Mouse (Mus musculus): ENCODE data around the gene Fgd3. TPM values are rescaled to one million over a fixed set of nuclear protein-coding genes. Genes with fewer than 3 reads are reported as not detected.

Fgd3 gene
- total and polyA plus RNA-seq, 3 experiments, result 8.7 to 16.1 (median 14.5) TPM

DNA sequence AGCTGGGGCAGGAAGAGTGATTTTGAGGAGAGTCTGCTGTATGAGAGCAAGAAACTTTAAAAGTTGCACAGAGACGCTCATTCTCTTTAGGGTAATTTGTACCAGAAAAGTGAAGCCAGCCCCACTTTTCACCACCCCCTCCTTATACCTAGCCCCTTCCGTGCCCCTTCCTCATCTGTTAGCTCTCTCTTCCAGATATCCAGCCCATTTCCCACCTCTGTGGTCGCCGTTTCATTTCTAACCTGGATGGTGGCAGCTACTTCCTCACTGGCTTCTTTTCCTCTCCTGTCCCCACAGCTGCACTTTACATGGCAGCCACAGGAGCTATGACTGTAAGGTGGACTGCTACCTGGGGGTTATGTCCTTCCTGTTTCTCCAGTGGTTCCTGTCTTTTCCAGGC is 100.7 kb downstream of the Fgd3 start:
- peaks cover 27% of the 10 kb centered on the region for H3K27me3 ChIP-seq (replicated peaks)
- no peak overlapping the region for H3K27ac ChIP-seq (ENCODE audit: insufficient read depth, low read depth)
- H3K4me2 ChIP-seq (ENCODE audit: insufficient read depth, low read depth, poor library complexity, severe bottlenecking), result no peak overlapping the region
- no peaks in the 10 kb centered on the region for H3K79me2 ChIP-seq (replicated peaks; ENCODE audit: control insufficient read depth, extremely low read depth, insufficient read depth, poor library complexity, severe bottlenecking)
- no peak overlapping the region for H3K4me3 ChIP-seq (replicated peaks in 1 of 3; ENCODE audit: low read depth in 2 of 3, low read length in 2 of 3, poor library complexity in 1 of 3)
- peaks cover 2 to 25% of the 10 kb centered on the region in 2 experiments; a peak in 3 of 4 replicates for H3K4me1 ChIP-seq (ENCODE audit: control insufficient read depth in 1 of 2, insufficient read depth in 2 of 2)
- TF ChIP-seq IRF4 (IDR thresholded peaks at IDR 0.05; ENCODE audit: low read depth, low read length), result no peak
- TF ChIP-seq SIN3A (IDR thresholded peaks at IDR 0.05; ENCODE audit: low read length), result no peak
- no peak for TF ChIP-seq E2F4 (IDR thresholded peaks at IDR 0.05; ENCODE audit: insufficient replicate concordance, low read depth, low read length)
- no peak for TF ChIP-seq NRF1 (IDR thresholded peaks at IDR 0.05; ENCODE audit: low read depth, low read length)
- no peak for TF ChIP-seq MAX (IDR thresholded peaks at IDR 0.05; ENCODE audit: low read length)
- TF ChIP-seq MAZ (IDR thresholded peaks at IDR 0.05; ENCODE audit: low read depth, low read length), result no peak
- TF ChIP-seq MEF2A (IDR thresholded peaks at IDR 0.05; ENCODE audit: borderline replicate concordance, low read depth, low read length), result no peak
- no peak for TF ChIP-seq JUN (IDR thresholded peaks at IDR 0.05; ENCODE audit: insufficient read depth, low read depth, low read length)
- no peak for TF ChIP-seq POLR2A (IDR thresholded peaks at IDR 0.05; ENCODE audit: low read depth, low read length)
- no peak for TF ChIP-seq ELF1 (IDR thresholded peaks at IDR 0.05; ENCODE audit: low read depth, low read length)
- no peak for TF ChIP-seq SMC3 (IDR thresholded peaks at IDR 0.05; ENCODE audit: low read depth, low read length)
- no peak for TF ChIP-seq RCOR1 (conservative IDR thresholded peaks at IDR 0.05; ENCODE audit: low read depth, low read length)
- no peak for TF ChIP-seq ZKSCAN1 (IDR thresholded peaks at IDR 0.05; ENCODE audit: borderline replicate concordance, low read depth, low read length)
- no peak for TF ChIP-seq BHLHE40 (IDR thresholded peaks at IDR 0.05; ENCODE audit: low read depth, low read length)
- no peak for TF ChIP-seq CTCF (conservative IDR thresholded peaks at IDR 0.05 in 1 of 2, IDR thresholded peaks at IDR 0.05 in 1 of 2; ENCODE audit: low read depth in 2 of 2, low read length in 2 of 2)
- no peak for TF ChIP-seq MXI1 (IDR thresholded peaks at IDR 0.05; ENCODE audit: low read depth, low read length)
- no peak for TF ChIP-seq ZNF384 (IDR thresholded peaks at IDR 0.05; ENCODE audit: low read depth, low read length)
- H3K9me3 ChIP-seq (replicated peaks; ENCODE audit: low read length), result peaks cover 5% of the 10 kb centered on the region
- dilution Hi-C loops (cut with MboI; ENCODE audit: extremely low pct_ligation_motif_present, extremely low pct_unique_long_range_greater_than_20kb, low sequenced_read_pairs), result no loop called here
- H3K9ac ChIP-seq (ENCODE audit: insufficient read depth, low read depth), result no peak overlapping the region
- in situ Hi-C loops (cut with MboI; ENCODE audit: low pct_ligation_motif_present, low pct_unique_long_range_greater_than_20kb, low sequenced_read_pairs), result no loop called here
- no peaks in the 10 kb centered on the region for H3K36me3 ChIP-seq (replicated peaks in 1 of 2; ENCODE audit: control insufficient read depth in 1 of 2, insufficient read depth in 1 of 2, low read length in 1 of 2)
- no peak for DNase-seq (ENCODE audit: extremely low read depth)

DNA sequence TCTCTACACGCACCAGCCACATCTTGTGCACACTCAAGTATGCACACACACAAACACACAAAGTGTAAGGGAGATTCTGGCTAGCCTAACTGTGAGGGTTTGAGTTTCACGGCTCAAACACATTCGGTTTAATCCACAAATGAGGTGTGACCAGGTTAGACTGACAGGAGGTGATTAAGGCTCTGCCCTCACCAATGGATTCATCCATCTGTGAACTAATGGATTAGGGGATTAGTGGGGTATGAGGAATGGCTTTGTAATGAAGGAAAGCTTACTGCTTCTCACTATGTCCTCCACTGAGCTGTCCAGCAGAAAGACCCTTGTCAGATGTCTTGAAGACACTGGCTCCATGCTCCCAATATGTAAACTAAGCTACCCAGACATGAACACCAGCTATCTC is 101.5 kb downstream of the Fgd3 start:
- in situ Hi-C loops (cut with MboI; ENCODE audit: low pct_ligation_motif_present, low pct_unique_long_range_greater_than_20kb, low sequenced_read_pairs) (no loop called here), dilution Hi-C loops (cut with MboI; ENCODE audit: extremely low pct_ligation_motif_present, extremely low pct_unique_long_range_greater_than_20kb, low sequenced_read_pairs) (no loop called here)
- Histone ChIP-seq H3K4me2 (ENCODE audit: insufficient read depth, low read depth, poor library complexity, severe bottlenecking) (no peak overlapping the region), H3K9me3 (replicated peaks; ENCODE audit: low read length) (peaks cover 5% of the 10 kb centered on the region), H3K79me2 (replicated peaks; ENCODE audit: control insufficient read depth, extremely low read depth, insufficient read depth, poor library complexity, severe bottlenecking) (no peaks in the 10 kb centered on the region), H3K27me3 (replicated peaks) (peaks cover 27% of the 10 kb centered on the region), H3K27ac (ENCODE audit: insufficient read depth, low read depth) (no peak overlapping the region), H3K9ac (ENCODE audit: insufficient read depth, low read depth) (no peak overlapping the region), H3K4me1 (ENCODE audit: control insufficient read depth in 1 of 2, insufficient read depth in 2 of 2) (peaks cover 0 to 21% of the 10 kb centered on the region in 2 experiments; a peak in 2 of 4 replicates), H3K4me3 (replicated peaks in 1 of 3; ENCODE audit: low read depth in 2 of 3, low read length in 2 of 3, poor library complexity in 1 of 3) (no peak overlapping the region), H3K36me3 (replicated peaks in 1 of 2; ENCODE audit: control insufficient read depth in 1 of 2, insufficient read depth in 1 of 2, low read length in 1 of 2) (no peaks in the 10 kb centered on the region)
- DNase-seq (ENCODE audit: extremely low read depth), result no peak
- TF ChIP-seq GABPA (IDR thresholded peaks at IDR 0.05; ENCODE audit: insufficient replicate concordance, low read depth, low read length), result no peak
